Mouse (Mus musculus): Measurements from ENCODE around the gene Runx3.

The Runx3 gene

GRCm38 (mm10) chr4:135221632-135222407 is 101.4 kb downstream of the Runx3 start:
- DNase-seq (ENCODE audit: low spot score) = no peak

DNA sequence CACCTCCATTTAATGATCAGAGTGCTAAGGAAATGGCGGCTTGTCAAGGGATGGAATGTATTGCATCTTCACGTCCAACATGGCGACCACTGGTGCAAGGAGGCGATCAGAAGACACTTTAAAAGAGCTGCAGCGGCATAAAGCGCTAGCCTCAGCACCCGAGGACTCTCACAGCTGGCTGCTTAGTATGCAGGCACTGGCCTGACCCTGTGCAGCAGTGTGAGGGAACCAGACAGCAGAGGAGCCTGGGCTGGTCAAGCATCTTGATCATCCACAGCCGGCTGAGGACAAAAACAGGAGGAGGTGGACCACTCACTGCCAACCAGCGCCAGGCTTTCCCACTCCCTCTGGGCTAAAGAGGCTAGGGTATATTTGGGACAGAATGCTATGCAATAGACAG is 103.4 kb downstream of the Runx3 start:
- DNase-seq (ENCODE audit: low spot score) = no peak

DNA sequence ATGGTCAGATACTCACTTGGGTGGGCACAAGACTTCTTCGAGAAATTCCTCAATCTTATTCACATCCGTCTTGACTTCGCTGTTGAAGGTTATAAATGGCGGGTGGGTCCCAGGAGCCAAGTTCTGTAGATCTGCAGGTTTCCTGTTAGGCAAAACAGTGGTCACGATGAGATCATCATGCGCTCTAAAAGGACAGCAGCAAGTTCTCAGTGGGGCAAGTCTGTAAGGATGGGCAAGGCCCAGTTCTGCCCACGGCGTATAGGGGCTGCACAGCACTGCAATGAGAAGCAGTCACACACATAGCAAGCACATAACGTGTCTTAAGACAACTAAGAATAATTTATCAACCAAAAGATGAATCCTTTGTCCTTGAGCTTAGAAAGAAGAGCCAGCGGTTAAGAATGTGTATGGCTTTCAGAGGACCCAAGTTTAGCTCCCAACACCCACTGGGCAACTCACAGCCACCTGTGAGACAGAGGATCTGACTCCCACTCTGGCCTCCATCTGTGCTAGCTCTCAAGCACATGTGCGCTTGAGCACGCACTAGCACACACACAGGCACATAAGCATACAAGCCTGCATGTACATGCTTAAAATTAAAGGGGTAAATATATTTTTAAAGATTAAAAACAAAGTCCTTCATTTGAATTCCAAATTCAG is 105.7 kb downstream of the Runx3 start:
- DNase-seq (ENCODE audit: low spot score) = no peak

Measured in MN1 (cell line).